Mouse (Mus musculus) intestine, embryonic 16.5 days (tissue): ENCODE measurements around the gene Fyn. TPM values are rescaled to one million over a fixed set of nuclear protein-coding genes. Genes with fewer than 3 reads are reported as not detected.

Experiments
- ATAC-seq: fragments of 200-750 bp; cut with Nextera tagmentation; 2 replicates; pipeline ENCODE4 v1.8.0; 2017; ENCODE audit warnings: moderate TSS enrichment, moderate library complexity
- H3K27ac ChIP-seq: fragments of 300-500 bp; sonication (generic); 2 replicates; pipeline ENCODE4 v1.5.1; 2014; ENCODE audit warnings: mild to moderate bottlenecking, low read length
- H3K27me3 ChIP-seq: fragments of 300-500 bp; sonication (generic); replicated peaks from 2 replicates; pipeline ENCODE4 v1.6.1; 2014; ENCODE audit warnings: low read length, control low read depth, mixed read lengths; ENCODE audit not compliant: control insufficient read depth, insufficient read depth
- H3K36me3 ChIP-seq: fragments of 300-500 bp; sonication (generic); 2 replicates; pipeline ENCODE4 v1.6.1; 2014; ENCODE audit warnings: low read length, control low read depth; ENCODE audit not compliant: control insufficient read depth, insufficient read depth
- H3K4me1 ChIP-seq: fragments of 300-500 bp; sonication (generic); 2 replicates; pipeline ENCODE4 v1.6.1; 2014; ENCODE audit warnings: low read length, control low read depth, mixed read lengths; ENCODE audit not compliant: control insufficient read depth, insufficient read depth
- H3K4me2 ChIP-seq: fragments of 300-500 bp; sonication (generic); 2 replicates; pipeline ENCODE4 v1.6.1; 2014; ENCODE audit warnings: low read depth, low read length, control low read depth
- H3K4me3 ChIP-seq: fragments of 300-500 bp; sonication (generic); 2 replicates; pipeline ENCODE4 v1.5.1; 2014; ENCODE audit warnings: mild to moderate bottlenecking, low read length
- H3K9ac ChIP-seq: fragments of 300-500 bp; sonication (generic); 2 replicates; pipeline ENCODE4 v1.6.1; 2014; ENCODE audit warnings: low read depth, low read length
- H3K9me3 ChIP-seq: fragments of 300-500 bp; sonication (generic); 2 replicates; pipeline ENCODE4 v1.6.1; 2016; ENCODE audit warnings: low read length, control low read depth; ENCODE audit not compliant: control insufficient read depth
- WGBS: fragments of 180-500 bp; shearing (Covaris S2); extraction: QIAGEN DNeasy Blood & Tissue Kit; methylation state at CpG from one replicate; pipeline ENCODE4 v1.1.7; 2014; 5-methylcytosine and 5-hydroxymethylcytosine counted together
- polyA plus RNA-seq: library from polyadenylated mRNA; unstranded; fragments of >200 nt; fragmentation: Nextera tagmentation; extraction: Ambion mirVana; gene quantifications from 2 replicates; pipeline ENCODE4 v1.2.1, GENCODE M21; 2015

Gene Fyn
- polyA plus RNA-seq, 1 experiment from 2014 or later, result 16.1 TPM

- H3K36me3 ChIP-seq, result no peaks in the 10 kb centered on the region
- H3K27me3 ChIP-seq, result no peaks in the 10 kb centered on the region
- H3K4me1 ChIP-seq, result peaks cover 13% of the 10 kb centered on the region
- H3K9ac ChIP-seq, result no peak overlapping the region
- no peak overlapping the region for H3K4me3 ChIP-seq
- ATAC-seq, result peak; percentile 69
- H3K9me3 ChIP-seq, result no peaks in the 10 kb centered on the region
- H3K4me2 ChIP-seq, result no peak overlapping the region
- WGBS, result 54% methylated on average over 3 of the region's 3 CpGs
- no peak overlapping the region for H3K27ac ChIP-seq
These were observed 178.9 kb downstream of the Fyn start for GRCm38 (mm10) chr10:39547369-39548074.

- no peak for ATAC-seq
- Histone ChIP-seq H3K4me3 (no peak overlapping the region), H3K9ac (no peak overlapping the region), H3K4me2 (no peak overlapping the region), H3K9me3 (no peaks in the 10 kb centered on the region), H3K27ac (no peak overlapping the region), H3K27me3 (no peaks in the 10 kb centered on the region), H3K36me3 (no peaks in the 10 kb centered on the region), H3K4me1 (peaks cover 20% of the 10 kb centered on the region)
- 82% methylated on average over 2 of the region's 2 CpGs for WGBS
These were observed 182.1 kb downstream of the Fyn start for GRCm38 (mm10) chr10:39550791-39551190.

- Histone ChIP-seq H3K9me3 (no peaks in the 10 kb centered on the region), H3K4me3 (no peak overlapping the region), H3K4me2 (no peak overlapping the region), H3K9ac (no peak overlapping the region), H3K4me1 (peaks cover 22% of the 10 kb centered on the region), H3K27me3 (no peaks in the 10 kb centered on the region), H3K36me3 (no peaks in the 10 kb centered on the region), H3K27ac (peak overlapping the region; percentile 38; the same call in 1 of the 2 replicates)
- no peak for ATAC-seq
- 73% methylated on average over 9 of the region's 9 CpGs for WGBS
These were observed 183.1 kb downstream of the Fyn start for GRCm38 (mm10) chr10:39551637-39552185.

- ATAC-seq, result peak; percentile 18; the same call in 1 of the 2 replicates
- 14% methylated on average over 6 of the region's 6 CpGs for WGBS
- peaks cover 23% of the 10 kb centered on the region for H3K4me1 ChIP-seq
These were observed 183.7 kb downstream of the Fyn start for GRCm38 (mm10) chr10:39552351-39552814.

GRCm38 (mm10) chr10:39552903-39553302 lies 184.2 kb downstream of the Fyn start:
- Histone ChIP-seq H3K27me3 (no peaks in the 10 kb centered on the region), H3K9ac (no peak overlapping the region), H3K4me2 (no peak overlapping the region), H3K4me1 (peaks cover 28% of the 10 kb centered on the region), H3K27ac (no peak overlapping the region), H3K4me3 (no peak overlapping the region), H3K36me3 (no peaks in the 10 kb centered on the region), H3K9me3 (no peaks in the 10 kb centered on the region)
- WGBS, result 53% methylated on average over 5 of the region's 5 CpGs
- no peak for ATAC-seq

More at GRCm38 (mm10) chr10:39552351-39552814, 183.7 kb downstream of the Fyn start:
- Histone ChIP-seq H3K36me3 (no peaks in the 10 kb centered on the region), H3K27me3 (no peaks in the 10 kb centered on the region), H3K4me3 (no peak overlapping the region), H3K4me2 (no peak overlapping the region), H3K27ac (peak overlapping the region; percentile 38), H3K9ac (peak overlapping the region; percentile 5; the same call in 1 of the 2 replicates), H3K9me3 (no peaks in the 10 kb centered on the region)

GRCm38 (mm10) chr10:39555289-39555715 lies 186.6 kb downstream of the Fyn start:
- peak; percentile 72 for ATAC-seq
- H3K9ac ChIP-seq, result no peak overlapping the region
- peaks cover 38% of the 10 kb centered on the region for H3K4me1 ChIP-seq
- H3K4me3 ChIP-seq, result no peak overlapping the region
- H3K9me3 ChIP-seq, result no peaks in the 10 kb centered on the region
- no peaks in the 10 kb centered on the region for H3K36me3 ChIP-seq
- no peaks in the 10 kb centered on the region for H3K27me3 ChIP-seq
- 27% methylated on average over 7 of the region's 7 CpGs for WGBS
- no peak overlapping the region for H3K4me2 ChIP-seq
- peak overlapping the region; percentile 46 for H3K27ac ChIP-seq

GRCm38 (mm10) chr10:39555740-39556139 lies 187.1 kb downstream of the Fyn start:
- Histone ChIP-seq H3K4me2 (no peak overlapping the region), H3K4me1 (peaks cover 38% of the 10 kb centered on the region), H3K27me3 (no peaks in the 10 kb centered on the region), H3K27ac (peak overlapping the region; percentile 46), H3K4me3 (no peak overlapping the region), H3K9ac (no peak overlapping the region), H3K36me3 (no peaks in the 10 kb centered on the region), H3K9me3 (no peaks in the 10 kb centered on the region)
- WGBS, result 28% methylated on average over 5 of the region's 5 CpGs
- no peak for ATAC-seq

GRCm38 (mm10) chr10:39557360-39557759 lies 188.7 kb downstream of the Fyn start:
- Histone ChIP-seq H3K4me3 (no peak overlapping the region), H3K27me3 (no peaks in the 10 kb centered on the region), H3K4me2 (no peak overlapping the region), H3K4me1 (peaks cover 35% of the 10 kb centered on the region), H3K36me3 (no peaks in the 10 kb centered on the region), H3K9ac (no peak overlapping the region), H3K9me3 (no peaks in the 10 kb centered on the region), H3K27ac (0 out of 2 replicates have a peak overlapping the region, but pooled peaks have one; percentile 74)
- ATAC-seq, result no peak
- WGBS, result 74% methylated on average over 9 of the region's 9 CpGs

- H3K27ac ChIP-seq, result peak overlapping the region; percentile 74
- H3K36me3 ChIP-seq, result no peaks in the 10 kb centered on the region
- H3K4me1 ChIP-seq, result peaks cover 33% of the 10 kb centered on the region
- no peaks in the 10 kb centered on the region for H3K27me3 ChIP-seq
- H3K9me3 ChIP-seq, result no peaks in the 10 kb centered on the region
- peak; percentile 65 for ATAC-seq
- 58% methylated on average over 7 of the region's 7 CpGs for WGBS
- no peak overlapping the region for H3K4me3 ChIP-seq
- H3K4me2 ChIP-seq, result no peak overlapping the region
- peak overlapping the region; percentile 56 for H3K9ac ChIP-seq
These were observed 189.2 kb downstream of the Fyn start for GRCm38 (mm10) chr10:39557851-39558250.
